Mouse (Mus musculus) megakaryocyte, adult 5-6 weeks (primary cell): ENCODE measurements around the gene Txk. TPM values are rescaled to one million over a fixed set of nuclear protein-coding genes. Genes with fewer than 3 reads are reported as not detected.

Source experiments
- ATAC-seq: 2 replicates; pipeline ENCODE4 v1.8.0; 2016; ENCODE audit warnings: mild to moderate bottlenecking, inconsistent platforms; ENCODE audit not compliant: poor library complexity, severe bottlenecking
- total RNA-seq, 2 experiments: library from RNA; stranded (forward) in 1 of 2; stranded (reverse) in 1 of 2; fragments of 153-499, 151-499 nt in 1 of 2; fragments of 221-1000, 200-1000 nt in 1 of 2; gene quantifications; 2 replicates each; pipeline versions ENCODE4 v1.2.3 to v1.2.4; 2015 to 2017

Gene Txk
- total RNA-seq, 2 experiments from 2014 or later = 2.0 to 2.8 TPM

DNA sequence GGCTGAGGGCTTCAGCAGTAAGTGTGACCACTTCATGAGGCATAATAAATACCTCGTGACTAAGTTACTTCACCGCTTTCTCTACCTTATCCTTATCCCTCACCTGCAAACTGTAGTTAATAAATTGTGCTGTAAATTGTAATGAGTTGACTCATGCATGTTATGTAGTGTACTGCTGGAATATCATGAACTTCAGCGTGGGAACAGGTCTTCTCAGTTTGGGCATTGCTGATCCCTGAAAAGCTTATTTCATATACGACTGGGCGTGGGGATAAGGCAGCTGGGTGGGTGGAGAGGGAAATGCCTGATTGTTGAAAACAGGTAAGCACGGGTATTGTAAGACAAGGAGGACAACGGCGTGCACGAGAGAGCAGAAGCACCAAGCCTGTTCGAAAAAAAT, 105.6 kb downstream of the Txk start:
- ATAC-seq = no peak

DNA sequence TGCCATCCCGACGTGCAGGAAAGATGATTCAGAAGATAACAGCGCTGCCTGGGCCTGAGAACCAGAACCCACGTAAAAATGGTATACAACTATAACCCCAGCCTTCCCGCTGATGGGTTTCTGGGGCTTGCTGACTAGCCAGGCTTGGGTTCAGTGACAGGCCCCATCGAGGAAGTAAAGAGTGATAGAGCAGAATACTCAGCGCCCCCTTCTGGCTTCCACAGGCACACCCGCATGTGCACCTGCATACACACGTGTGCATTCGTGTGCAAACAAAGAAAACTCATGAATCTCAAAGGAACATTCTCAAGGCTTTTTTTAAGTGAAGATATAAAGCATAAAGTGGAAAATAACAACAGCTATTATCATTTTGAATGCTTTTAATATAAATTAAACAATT, 106.4 kb downstream of the Txk start:
- no peak for ATAC-seq

Other genes with a start within 250 kb of the Txk start
- not detected in 2 replicates for gene Corin, start 248.3 kb downstream of the Txk start, total RNA-seq (2015)
- not detected in 2 replicates for gene Corin, start 248.3 kb downstream of the Txk start, total RNA-seq (2017)
- gene Nfxl1, start 193.1 kb downstream of the Txk start, total RNA-seq (2015) = 18.5 and 24.1 TPM in 2 replicates
- 12.8 and 17.7 TPM in 2 replicates for gene Nfxl1, start 193.1 kb downstream of the Txk start, total RNA-seq (2017)
- not detected in 2 replicates for gene Zar1, start 171.5 kb downstream of the Txk start, total RNA-seq (2015)
- not detected in 2 replicates for gene Zar1, start 171.5 kb downstream of the Txk start, total RNA-seq (2017)
- gene Gm5868, start 165.2 kb downstream of the Txk start, total RNA-seq (2015) = not detected in 2 replicates
- not detected in 2 replicates for gene Gm5868, start 165.2 kb downstream of the Txk start, total RNA-seq (2017)
- gene Cnga1, start 108.5 kb downstream of the Txk start, total RNA-seq (2015) = 0.07 TPM in 1 of 2 replicates, not detected in the other
- gene Cnga1, start 108.5 kb downstream of the Txk start, total RNA-seq (2017) = 0.18 and 0.61 TPM in 2 replicates
- gene Nipal1, start 105.0 kb downstream of the Txk start, total RNA-seq (2015) = 0.02 and 0.30 TPM in 2 replicates
- gene Nipal1, start 105.0 kb downstream of the Txk start, total RNA-seq (2017) = 1.1 and 1.6 TPM in 2 replicates
- 33.4 and 38.9 TPM in 2 replicates for gene Tec, start 115.7 kb upstream of the Txk start, total RNA-seq (2015)
- 56.6 and 64.5 TPM in 2 replicates for gene Tec, start 115.7 kb upstream of the Txk start, total RNA-seq (2017)
- gene Slain2, start 161.5 kb upstream of the Txk start, total RNA-seq (2015) = 61.0 and 75.2 TPM in 2 replicates
- gene Slain2, start 161.5 kb upstream of the Txk start, total RNA-seq (2017) = 70.6 and 73.8 TPM in 2 replicates
- not detected in 2 replicates for gene Gm10135, start 221.9 kb upstream of the Txk start, total RNA-seq (2015)
- gene Gm10135, start 221.9 kb upstream of the Txk start, total RNA-seq (2017) = 5.1 TPM in 1 of 2 replicates, not detected in the other